Mouse (Mus musculus) lung, postnatal 0 days (tissue): ENCODE measurements around the gene Serinc5. TPM values are rescaled to one million over a fixed set of nuclear protein-coding genes. Genes with fewer than 3 reads are reported as not detected.
A peak's percentile ranks its signal among the peaks of the same experiment; 100 is the strongest.

Source experiments
- ATAC-seq: fragments of 200-750 bp; cut with Nextera tagmentation; 2 replicates; pipeline ENCODE4 v1.8.0; 2017; ENCODE audit warnings: moderate library complexity
- DNase-seq: peaks from one replicate; pipeline ENCODE4 v3.0.0-alpha.2; 2016; ENCODE audit warnings: low spot score
- H3K27ac ChIP-seq: fragments of 300-500 bp; sonication (generic); 2 replicates; pipeline ENCODE4 v1.5.1; 2014; ENCODE audit warnings: antibody characterized with exemption, mild to moderate bottlenecking, low read length, mixed read lengths
- H3K27me3 ChIP-seq: fragments of 300-500 bp; sonication (generic); replicated peaks from 2 replicates; pipeline ENCODE4 v1.6.1; 2014; ENCODE audit warnings: low read length, mixed read lengths; ENCODE audit not compliant: insufficient read depth
- H3K36me3 ChIP-seq: fragments of 300-500 bp; sonication (generic); 2 replicates; pipeline ENCODE4 v1.6.1; 2014; ENCODE audit warnings: low read length, mixed read lengths; ENCODE audit not compliant: insufficient read depth
- H3K4me1 ChIP-seq: fragments of 300-500 bp; sonication (generic); 2 replicates; pipeline ENCODE4 v1.6.1; 2014; ENCODE audit warnings: antibody characterized with exemption, low read depth, low read length, mixed read lengths; ENCODE audit not compliant: insufficient read depth
- H3K4me2 ChIP-seq: fragments of 300-500 bp; sonication (generic); replicated peaks from 2 replicates; pipeline ENCODE4 v1.6.1; 2014; ENCODE audit warnings: low read depth, mild to moderate bottlenecking, low read length, moderate library complexity, mixed read lengths
- H3K4me3 ChIP-seq: fragments of 300-500 bp; sonication (generic); 2 replicates; pipeline ENCODE4 v1.5.1; 2014; ENCODE audit warnings: low read depth, low read length
- H3K9ac ChIP-seq: fragments of 300-500 bp; sonication (generic); replicated peaks from 2 replicates; pipeline ENCODE4 v1.6.1; 2014; ENCODE audit warnings: low read depth, mild to moderate bottlenecking
- H3K9me3 ChIP-seq: fragments of 300-500 bp; sonication (generic); 2 replicates; pipeline ENCODE4 v1.6.1; 2016; ENCODE audit warnings: low read length, mixed read lengths
- CTCF ChIP-seq: IDR thresholded peaks from 2 replicates; pipeline ENCODE4 v1.5.1; 2016; ENCODE audit warnings: antibody characterized with exemption, mild to moderate bottlenecking
- EP300 ChIP-seq: IDR thresholded peaks from 2 replicates; pipeline ENCODE4 v1.6.1; 2016; ENCODE audit warnings: antibody characterized with exemption, mild to moderate bottlenecking, control low read depth
- WGBS: fragments of 180-500 bp; shearing (Covaris S2); extraction: QIAGEN DNeasy Blood & Tissue Kit; methylation state at CpG from one replicate; pipeline ENCODE4 v1.1.7; 2014; 5-methylcytosine and 5-hydroxymethylcytosine counted together
- polyA plus RNA-seq: library from polyadenylated mRNA; unstranded; fragments of >200 nt; fragmentation: Nextera tagmentation; extraction: Ambion mirVana; gene quantifications from 2 replicates; pipeline ENCODE4 v1.2.1, GENCODE M21; 2015

The Serinc5 gene
- polyA plus RNA-seq, 1 experiment from 2014 or later, result 21.4 TPM

DNA sequence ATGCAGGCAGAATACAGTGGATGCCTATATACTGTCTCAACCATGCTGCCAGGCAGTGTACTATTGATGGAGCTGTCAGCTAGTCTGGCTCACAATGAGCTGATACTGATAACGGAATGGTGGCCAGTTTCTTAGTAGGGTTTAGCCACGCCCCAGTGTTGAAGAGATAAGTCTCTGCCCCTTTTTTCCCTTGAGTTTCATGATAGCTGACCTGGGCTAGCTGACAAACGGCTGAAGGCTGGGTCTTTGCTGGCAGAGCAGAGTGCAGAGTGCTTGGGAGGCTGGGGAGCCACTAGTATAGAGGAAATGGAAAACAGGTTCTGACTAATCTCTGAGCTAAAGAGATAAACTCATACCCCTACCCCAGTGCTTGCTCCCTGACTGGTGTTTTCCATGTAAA is 18.6 kb downstream of the Serinc5 start:
- peaks cover 7% of the 10 kb centered on the region; the same call in 1 of the 2 replicates for H3K4me1 ChIP-seq
- ATAC-seq (no peak), DNase-seq (no peak)
- H3K27me3 ChIP-seq, result no peaks in the 10 kb centered on the region
- H3K4me3 ChIP-seq, result no peak overlapping the region
- no peak overlapping the region for H3K27ac ChIP-seq
- TF ChIP-seq CTCF, result no peak
- TF ChIP-seq EP300, result no peak
- WGBS, result 74% methylated on average over 3 of the region's 3 CpGs
- H3K9ac ChIP-seq, result no peak overlapping the region
- no peaks in the 10 kb centered on the region for H3K9me3 ChIP-seq
- no peaks in the 10 kb centered on the region; the same call in 1 of the 2 replicates for H3K36me3 ChIP-seq
- no peak overlapping the region for H3K4me2 ChIP-seq

DNA sequence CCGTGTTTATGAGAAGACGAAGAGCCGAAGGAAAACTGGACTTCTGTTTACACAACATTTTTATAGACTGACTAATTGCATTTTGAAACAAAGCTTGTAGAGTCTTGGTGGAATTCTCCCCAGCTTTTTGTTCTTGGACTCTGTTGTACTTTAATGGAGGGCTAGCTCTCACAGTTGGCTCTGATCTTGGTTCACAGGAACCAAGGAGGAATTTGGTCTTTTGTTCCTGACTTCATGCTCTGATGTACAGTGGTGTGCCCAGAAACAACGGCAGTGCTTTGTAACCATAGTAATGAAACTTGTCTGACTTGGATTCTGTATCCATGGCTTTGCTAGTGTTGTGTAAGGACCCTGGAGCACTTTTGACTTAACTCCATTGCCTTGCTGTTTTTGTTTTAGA is 20.6 kb downstream of the Serinc5 start:
- peak; percentile 77 for DNase-seq
- Histone ChIP-seq H3K27ac (peak overlapping the region; percentile 68), H3K4me1 (peaks cover 18% of the 10 kb centered on the region; the same call in 1 of the 2 replicates), H3K9ac (no peak overlapping the region), H3K4me2 (no peak overlapping the region), H3K36me3 (no peaks in the 10 kb centered on the region), H3K27me3 (no peaks in the 10 kb centered on the region), H3K9me3 (no peaks in the 10 kb centered on the region), H3K4me3 (no peak overlapping the region)
- 29% methylated on average over 4 of the region's 4 CpGs for WGBS
- ATAC-seq, result peak; percentile 70
- TF ChIP-seq EP300, result peak; percentile 41; the same call in 1 of the 2 replicates
- TF ChIP-seq CTCF, result no peak

DNA sequence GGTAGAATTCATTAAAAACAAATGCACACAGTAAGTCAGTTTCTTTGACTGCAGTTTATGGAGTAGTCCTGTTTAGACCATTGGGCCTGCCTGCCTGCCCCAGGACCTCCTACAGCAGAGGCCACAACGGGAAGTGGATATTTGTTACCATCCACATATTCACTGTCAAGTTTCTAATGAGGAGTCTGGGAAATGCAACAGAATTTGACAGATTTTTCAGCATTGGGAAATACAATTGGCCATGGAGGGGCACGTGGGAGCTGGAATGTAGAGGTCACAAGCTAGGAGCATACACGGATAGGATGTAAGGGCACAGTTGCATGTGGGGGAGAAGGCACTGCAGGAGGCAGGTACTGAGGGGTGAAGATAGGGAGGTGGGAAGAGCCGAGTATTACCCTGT is 21.7 kb downstream of the Serinc5 start:
- TF ChIP-seq CTCF, result no peak
- 0 out of 2 replicates have a peak, but pooled peaks have one; percentile 25 for TF ChIP-seq EP300
- Histone ChIP-seq H3K4me2 (no peak overlapping the region), H3K4me3 (no peak overlapping the region), H3K9me3 (no peaks in the 10 kb centered on the region), H3K27me3 (no peaks in the 10 kb centered on the region), H3K36me3 (no peaks in the 10 kb centered on the region), H3K27ac (no peak overlapping the region), H3K4me1 (peaks cover 23% of the 10 kb centered on the region; the same call in 1 of the 2 replicates), H3K9ac (no peak overlapping the region)
- WGBS, result 30% methylated on average over 4 of the region's 4 CpGs
- peak; percentile 22; the same call in 1 of the 2 replicates for ATAC-seq
- peak; percentile 54 for DNase-seq

DNA sequence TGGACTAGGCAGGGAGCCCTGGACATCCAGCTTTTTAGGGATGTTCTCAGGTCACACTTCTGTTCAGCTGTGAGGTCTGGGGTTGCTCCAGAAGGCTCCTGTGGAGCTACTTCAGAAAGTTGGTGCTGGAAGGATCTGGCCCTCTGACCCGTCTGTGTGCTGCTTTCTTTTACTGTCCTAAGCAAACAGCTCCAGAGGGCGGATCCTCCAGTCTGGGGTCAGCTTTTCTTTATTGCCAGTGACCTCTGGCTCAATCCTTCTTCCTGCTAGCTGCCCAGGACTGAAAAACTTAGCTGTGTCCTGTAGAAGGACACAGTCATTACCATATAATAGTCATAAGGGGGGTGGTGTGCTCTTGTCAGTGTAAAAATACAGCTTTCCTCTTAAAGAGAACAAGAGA is 24.1 kb downstream of the Serinc5 start:
- Histone ChIP-seq H3K4me1 (peaks cover 26% of the 10 kb centered on the region; the same call in 1 of the 2 replicates), H3K36me3 (no peaks in the 10 kb centered on the region), H3K4me2 (no peak overlapping the region), H3K27ac (no peak overlapping the region), H3K9ac (no peak overlapping the region), H3K9me3 (no peaks in the 10 kb centered on the region), H3K4me3 (no peak overlapping the region), H3K27me3 (no peaks in the 10 kb centered on the region)
- no peak for TF ChIP-seq EP300
- no peak for TF ChIP-seq CTCF
- 44% methylated on average over 2 of the region's 2 CpGs for WGBS
- ATAC-seq (no peak), DNase-seq (peak; percentile 41)

DNA sequence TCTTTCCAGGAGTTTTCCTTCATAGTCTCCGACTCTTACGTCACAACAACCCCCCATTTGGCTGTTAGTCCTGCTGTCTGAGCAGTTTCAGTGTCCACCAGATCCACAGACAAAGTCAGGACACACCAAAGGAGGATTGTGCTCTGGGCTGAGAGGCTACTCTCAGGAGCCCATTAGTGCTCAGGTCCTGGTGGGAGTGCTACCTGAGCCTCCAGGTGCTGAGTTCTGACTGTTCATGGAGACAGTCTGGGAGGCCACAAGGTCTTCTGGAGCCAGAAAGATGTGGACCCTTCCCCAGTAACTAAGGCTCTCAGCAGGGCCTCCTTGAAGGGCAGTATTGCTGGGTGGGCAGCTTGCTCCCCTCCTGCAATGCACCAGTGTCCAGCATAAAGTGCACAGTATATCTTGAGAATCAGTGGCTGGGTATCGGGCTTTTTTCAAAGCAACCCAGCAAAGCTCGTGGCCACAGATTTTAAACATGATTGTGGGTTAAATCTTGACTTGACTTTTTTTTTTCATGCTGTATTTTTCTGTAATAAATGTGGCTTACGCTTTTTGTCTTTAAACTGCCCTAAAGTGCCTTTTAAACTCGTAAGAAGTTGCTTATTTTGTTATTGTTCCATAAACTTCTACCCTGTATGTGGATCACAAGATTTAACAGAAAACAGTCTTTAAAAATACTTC is 25.5 kb downstream of the Serinc5 start:
- H3K9me3 ChIP-seq, result no peaks in the 10 kb centered on the region
- no peak overlapping the region for H3K27ac ChIP-seq
- no peaks in the 10 kb centered on the region for H3K27me3 ChIP-seq
- no peak for TF ChIP-seq CTCF
- TF ChIP-seq EP300, result no peak
- no peaks in the 10 kb centered on the region for H3K36me3 ChIP-seq
- WGBS, result 48% methylated on average over 6 of the region's 6 CpGs
- no peak overlapping the region for H3K9ac ChIP-seq
- DNase-seq (no peak), ATAC-seq (no peak)
- H3K4me1 ChIP-seq, result peaks cover 26% of the 10 kb centered on the region; the same call in 1 of the 2 replicates
- H3K4me2 ChIP-seq, result no peak overlapping the region
- H3K4me3 ChIP-seq, result no peak overlapping the region

DNA sequence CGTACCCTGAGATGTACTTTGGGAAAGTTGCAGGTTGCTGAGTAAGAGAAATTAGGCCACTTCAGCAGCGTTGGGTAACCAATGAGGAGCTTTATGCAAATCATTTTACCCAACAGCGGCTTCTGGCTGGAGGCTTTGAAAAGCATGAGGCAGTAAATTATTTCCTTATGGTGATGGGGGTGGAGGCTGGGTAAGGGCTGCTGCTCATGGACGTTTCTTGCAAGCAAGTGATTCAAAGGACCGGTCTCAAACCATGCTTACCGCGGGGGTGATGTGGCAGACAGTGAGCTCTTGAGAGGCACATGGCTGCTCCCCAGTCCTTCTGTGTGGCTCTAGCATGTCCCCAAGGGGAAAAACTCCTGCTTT is 26.0 kb downstream of the Serinc5 start:
- 9% methylated on average over 7 of the region's 7 CpGs for WGBS
- no peak overlapping the region for H3K9ac ChIP-seq
- peak; percentile 83 for ATAC-seq

More for the DNA sequence above, 26.0 kb downstream of the Serinc5 start:
- TF ChIP-seq EP300 (peak; percentile 58; the same call in 1 of the 2 replicates), CTCF (0 out of 2 replicates have a peak, but pooled peaks have one; percentile 3)
- no peaks in the 10 kb centered on the region for H3K9me3 ChIP-seq
- H3K4me1 ChIP-seq, result peaks cover 21% of the 10 kb centered on the region; the same call in 1 of the 2 replicates
- no peak overlapping the region for H3K27ac ChIP-seq
- no peak overlapping the region for H3K4me3 ChIP-seq
- H3K27me3 ChIP-seq, result no peaks in the 10 kb centered on the region
- H3K36me3 ChIP-seq, result no peaks in the 10 kb centered on the region
- no peak overlapping the region for H3K4me2 ChIP-seq
- DNase-seq, result peak; percentile 92
